In genomic region chr19:34483547-34483946, GRCm38 (mm10) we compare ENCODE assay signal across 8 mouse cellular contexts. TPM values are rescaled to one million over a fixed set of nuclear protein-coding genes. Genes with fewer than 3 reads are reported as not detected.
DNase-seq lines count a peak whose midpoint lies in the region; ATAC-seq and TF ChIP-seq lines count a peak whose summit lies in the region.

No protein-coding gene starts in this region.

- no peak overlapping the region for H3K27ac ChIP-seq in cerebellum, adult 2 months (ENCODE audit: insufficient read depth, low read length)
- H3K27ac ChIP-seq in liver, adult 2 months (replicated peaks; ENCODE audit: insufficient read depth, low read depth, low read length), result no peak overlapping the region
- H3K27ac ChIP-seq in liver, embryonic 11.5 days (ENCODE audit: low read depth, low read length), result no peak overlapping the region
- H3K27ac ChIP-seq in embryonic facial prominence, embryonic 14.5 days (replicated peaks; ENCODE audit: low read depth, low read length), result no peak overlapping the region

- no peak for TF ChIP-seq POLR2A in cerebellum, adult 2 months (IDR thresholded peaks at IDR 0.05; ENCODE audit: borderline replicate concordance, insufficient read depth, low read length)
- no peak for TF ChIP-seq POLR2A in liver, adult 2 months (IDR thresholded peaks at IDR 0.05; ENCODE audit: extremely low read depth, insufficient read depth, low read length)

- no peak for DNase-seq in cerebellum, adult 2 months
- no peak for DNase-seq in cerebellum, adult 11-12 months
- DNase-seq in liver, adult 2 months (ENCODE audit: extremely low read depth, low read depth, low spot score), result peak; percentile 57
- DNase-seq in liver, embryonic 11.5 days (ENCODE audit: low spot score), result no peak
- DNase-seq in Patski (ENCODE audit: low read depth, low spot score), result no peak
- peak; percentile 84 for DNase-seq in embryonic facial prominence, embryonic 14.5 days (ENCODE audit: low spot score)
- DNase-seq in left cerebral cortex, postnatal 4 days, result peak; percentile 31
- DNase-seq in spleen, postnatal 4 days (ENCODE audit: low spot score in 2 of 2), result peak; percentile 23 to 68

- no peak overlapping the region for H3K9ac ChIP-seq in liver, adult 2 months (ENCODE audit: low read depth, low read length)
- no peak overlapping the region for H3K9ac ChIP-seq in liver, embryonic 11.5 days (ENCODE audit: low read depth, low read length)
- no peak overlapping the region for H3K9ac ChIP-seq in embryonic facial prominence, embryonic 14.5 days (ENCODE audit: low read depth, low read length)

- no peaks in the 10 kb centered on the region for H3K4me1 ChIP-seq in cerebellum, adult 2 months (ENCODE audit: control insufficient read depth, insufficient read depth, low read length)
- H3K4me1 ChIP-seq in liver, adult 2 months (ENCODE audit: control insufficient read depth, insufficient read depth, low read length), result no peaks in the 10 kb centered on the region
- no peaks in the 10 kb centered on the region for H3K4me1 ChIP-seq in liver, embryonic 11.5 days (replicated peaks; ENCODE audit: control insufficient read depth, insufficient read depth, low read length)
- H3K4me1 ChIP-seq in embryonic facial prominence, embryonic 14.5 days (ENCODE audit: control insufficient read depth, insufficient read depth, low read length), result no peaks in the 10 kb centered on the region

- intact Hi-C loops in left cerebral cortex, postnatal 4 days (cut with DNase I), result no loop called here

- H3K36me3 ChIP-seq in liver, adult 2 months (ENCODE audit: control insufficient read depth, insufficient read depth, low read length), result no peaks in the 10 kb centered on the region
- H3K36me3 ChIP-seq in liver, embryonic 11.5 days (ENCODE audit: control insufficient read depth, insufficient read depth, low read length), result no peaks in the 10 kb centered on the region
- H3K36me3 ChIP-seq in embryonic facial prominence, embryonic 14.5 days (ENCODE audit: control insufficient read depth, insufficient read depth, low read length), result no peaks in the 10 kb centered on the region

- no peak overlapping the region for H3K4me3 ChIP-seq in cerebellum, adult 2 months (replicated peaks; ENCODE audit: insufficient read depth, low read depth, low read length)
- H3K4me3 ChIP-seq in liver, adult 2 months (ENCODE audit: insufficient read depth, low read depth, low read length), result no peak overlapping the region
- H3K4me3 ChIP-seq in liver, embryonic 11.5 days (ENCODE audit: low read depth, low read length), result no peak overlapping the region
- no peak overlapping the region for H3K4me3 ChIP-seq in embryonic facial prominence, embryonic 14.5 days (ENCODE audit: low read depth, low read length)

- no peaks in the 10 kb centered on the region for H3K9me3 ChIP-seq in liver, embryonic 11.5 days (ENCODE audit: control insufficient read depth, low read length)
- H3K9me3 ChIP-seq in embryonic facial prominence, embryonic 14.5 days (ENCODE audit: control insufficient read depth, low read length), result no peaks in the 10 kb centered on the region

- no peaks in the 10 kb centered on the region for H3K27me3 ChIP-seq in cerebellum, adult 2 months (ENCODE audit: control insufficient read depth, insufficient read depth, low read length)
- H3K27me3 ChIP-seq in liver, adult 2 months (ENCODE audit: control insufficient read depth, insufficient read depth, low read length), result no peaks in the 10 kb centered on the region
- H3K27me3 ChIP-seq in liver, embryonic 11.5 days (replicated peaks; ENCODE audit: control insufficient read depth, insufficient read depth, low read length), result peaks cover 4% of the 10 kb centered on the region; the same call in 1 of the 2 replicates
- peaks cover 3% of the 10 kb centered on the region for H3K27me3 ChIP-seq in Patski
- no peaks in the 10 kb centered on the region for H3K27me3 ChIP-seq in embryonic facial prominence, embryonic 14.5 days (replicated peaks; ENCODE audit: control insufficient read depth, insufficient read depth, low read length)

- ATAC-seq in liver, embryonic 11.5 days (replicated peaks; ENCODE audit: low FRiP score), result no peak
- peak; percentile 57 for ATAC-seq in Patski
- ATAC-seq in embryonic facial prominence, embryonic 14.5 days (ENCODE audit: low read depth), result no peak

- in situ Hi-C loops in Patski (cut with MboI; ENCODE audit: low pct_unique_long_range_greater_than_20kb), result no loop called here

- POLR2A ChIA-PET in Patski (lab: Charles Lee), result no interaction called here

- no peak overlapping the region for H3K4me2 ChIP-seq in liver, embryonic 11.5 days
- H3K4me2 ChIP-seq in embryonic facial prominence, embryonic 14.5 days (ENCODE audit: low read depth, low read length), result no peak overlapping the region

- 12% methylated on average over 4 of the region's 4 CpGs for whole genome bisulfite sequencing in cerebellum, adult 2 months
- 14% methylated on average over 4 of the region's 4 CpGs for WGBS in liver, adult 2 months
- WGBS in liver, embryonic 11.5 days, result 17% methylated on average over 4 of the region's 4 CpGs
- WGBS in embryonic facial prominence, embryonic 14.5 days, result 11% methylated on average over 4 of the region's 4 CpGs

- CTCF ChIA-PET in Patski (lab: Charles Lee), result interaction anchor here (0.6 to 2.9 kb wide), 9 partner anchors 17 to 243 kb away, joined by 3 to 12 read pairs (median 4); no protein-coding TSS in a partner anchor

- peak; percentile 22; the same call in 1 of the 2 replicates for TF ChIP-seq CTCF in cerebellum, adult 2 months (IDR thresholded peaks at IDR 0.05; ENCODE audit: borderline replicate concordance, insufficient read depth, low read depth, low read length)
- peak; percentile 51 for TF ChIP-seq CTCF in liver, adult 2 months (IDR thresholded peaks at IDR 0.05; ENCODE audit: low read depth, low read length)
- TF ChIP-seq CTCF in Patski (IDR thresholded peaks at IDR 0.05), result peak; percentile 82

- H3K79me2 ChIP-seq in liver, adult 2 months (ENCODE audit: control insufficient read depth, insufficient read depth, low read length), result no peaks in the 10 kb centered on the region

RNA-seq across cellular contexts. Expression of gene Ch25h, which starts 8.6 kb away (rescaled TPM):
- polyA plus RNA-seq in cerebellum, adult 2 months (2012; rRNA removed), result 0.41 and 0.68 TPM in 2 replicates
- total RNA-seq in liver, adult 2 months (2014; rRNA removed), result 0.34 TPM in 1 of 2 replicates, not detected in the other
- 0.09 and 0.22 TPM in 2 replicates for polyA plus RNA-seq in liver, adult 2 months (2012; rRNA removed)
- polyA plus RNA-seq in liver, embryonic 11.5 days (2014; fragmentation: Nextera tagmentation; extraction: Ambion mirVana), result 0.82 and 1.5 TPM in 2 replicates
- not detected for polyA plus RNA-seq in Patski (2021)
- 7.3 and 11.5 TPM in 2 replicates for polyA plus RNA-seq in embryonic facial prominence, embryonic 14.5 days (2014; fragmentation: Nextera tagmentation; extraction: Ambion mirVana)
- 1 to 10 TPM in 1 of 2 experiments, under 1 TPM in 1; 0.92 to 1.0 TPM for total RNA-seq in left cerebral cortex, postnatal 4 days (2021)

RNA-seq across cellular contexts. Expression of gene Lipa, which starts 43.7 kb away (rescaled TPM):
- 16.6 and 18.1 TPM in 2 replicates for polyA plus RNA-seq in cerebellum, adult 2 months (2012; rRNA removed)
- 159 and 192 TPM in 2 replicates for total RNA-seq in liver, adult 2 months (2014; rRNA removed)
- 137 and 146 TPM in 2 replicates for polyA plus RNA-seq in liver, adult 2 months (2012; rRNA removed)
- polyA plus RNA-seq in liver, embryonic 11.5 days (2014; fragmentation: Nextera tagmentation; extraction: Ambion mirVana), result 48.2 and 53.6 TPM in 2 replicates
- polyA plus RNA-seq in Patski (2021), result 85.1 TPM
- polyA plus RNA-seq in embryonic facial prominence, embryonic 14.5 days (2014; fragmentation: Nextera tagmentation; extraction: Ambion mirVana), result 46.3 and 49.5 TPM in 2 replicates
- total RNA-seq in left cerebral cortex, postnatal 4 days (2021), result 10 to 100 TPM; 15.1 to 16.0 TPM

Comparison
In these comparisons a context has a peak if more than half of its experiments do, and no peak if none do; other contexts are left out.
1. DNase-seq: peak in liver, adult 2 months (single experiment), embryonic facial prominence, embryonic 14.5 days (single experiment), left cerebral cortex, postnatal 4 days (single experiment) and spleen, postnatal 4 days (2 of 2); none in cerebellum, adult 2 months (0 of 2), cerebellum, adult 11-12 months (single experiment), liver, embryonic 11.5 days (single experiment) and Patski (single experiment).
2. CTCF ChIP-seq: peak in every context shown above with its lines; median percentile 82 in Patski; 51 in liver, adult 2 months; 22 in cerebellum, adult 2 months.